17 mouse cellular contexts compared by ENCODE assay signal in genomic region chr10:94568867-94569266, GRCm38 (mm10).
"Had no signal": no experiment of that assay in that cellular context is flagged by ENCODE, and none has a peak within 500 bp of the region (broad histone marks: within the 10 kb centered on the region; RNA-seq: fewer than 3 reads in every experiment).

No protein-coding gene starts in this region.

- H3K4me2 ChIP-seq: lung, embryonic 15.5 days; midbrain, embryonic 13.5 days had no signal

- H3K9ac ChIP-seq: liver, embryonic 14.5 days; lung, embryonic 15.5 days; midbrain, embryonic 13.5 days had no signal

- H3K4me3 ChIP-seq: left cerebral cortex, adult 2 months; lung, embryonic 15.5 days; megakaryocyte, embryonic 14.5 days; midbrain, embryonic 10.5 days; midbrain, embryonic 13.5 days had no signal

- H3K36me3 ChIP-seq: lung, embryonic 15.5 days; midbrain, embryonic 10.5 days; midbrain, embryonic 13.5 days had no signal

- H3K27me3 ChIP-seq: lung, embryonic 15.5 days; midbrain, embryonic 13.5 days had no signal

- ATAC-seq: midbrain, embryonic 13.5 days; midbrain, embryonic 16.5 days had no signal

- DNase-seq: kidney, adult 11 months; kidney, adult 9 months; kidney, postnatal 14 days; layer of hippocampus, postnatal 36 days; lung, adult 18-20 months; lung, postnatal 10 days; lung, postnatal 36 days; thymus, adult 2 months; thymus, postnatal 14 days; thymus, postnatal 4 days had no signal

- H3K27ac ChIP-seq: left cerebral cortex, adult 2 months; liver, embryonic 14.5 days; lung, embryonic 15.5 days; midbrain, embryonic 10.5 days; midbrain, embryonic 13.5 days had no signal

- H3K9me3 ChIP-seq: lung, embryonic 15.5 days; midbrain, embryonic 10.5 days; midbrain, embryonic 13.5 days had no signal
